Mouse (Mus musculus) retina, embryonic 14.5 days (tissue): Measurements from ENCODE around the gene Armh3.
"Not testable (repeated sequence)": the region's sequence is repeated elsewhere in the genome, so short reads cannot be mapped to it uniquely, and the experiment has no call there.

Source experiments
- DNase-seq: peaks from one replicate; pipeline ENCODE4 v3.0.0-alpha.2; 2015; ENCODE audit warnings: low spot score

Gene Armh3

GRCm38 (mm10) chr19:46032731-46033510, 34.6 kb upstream of the Armh3 start:
- DNase-seq: no peak

- no peak for DNase-seq
Measured at GRCm38 (mm10) chr19:46031689-46032432, 33.6 kb upstream of the Armh3 start.

- DNase-seq: no peak
Measured at GRCm38 (mm10) chr19:46030196-46030983, 32.1 kb upstream of the Armh3 start.

GRCm38 (mm10) chr19:46029652-46030051, 31.4 kb upstream of the Armh3 start:
- no peak for DNase-seq

GRCm38 (mm10) chr19:46028747-46029320, 30.5 kb upstream of the Armh3 start:
- peak; percentile 48 for DNase-seq

GRCm38 (mm10) chr19:46026567-46026966, 28.3 kb upstream of the Armh3 start:
- no peak for DNase-seq

- DNase-seq: no peak
Measured at GRCm38 (mm10) chr19:46024959-46025358, 26.7 kb upstream of the Armh3 start.

GRCm38 (mm10) chr19:46016023-46016422, 17.7 kb upstream of the Armh3 start:
- no peak for DNase-seq

- peak; percentile 98 for DNase-seq
Measured at GRCm38 (mm10) chr19:46014572-46015178, 16.4 kb upstream of the Armh3 start.

GRCm38 (mm10) chr19:46005680-46006079, 7.4 kb upstream of the Armh3 start:
- no peak for DNase-seq

- DNase-seq: no peak
Measured at GRCm38 (mm10) chr19:46004814-46005466, 6.7 kb upstream of the Armh3 start.

- peak; percentile 77 for DNase-seq
Measured at GRCm38 (mm10) chr19:46003371-46004226, 5.3 kb upstream of the Armh3 start, which contains the start of gene Hps6. Gene Hps6, plus strand, starts transcription at chr19:46003508.

GRCm38 (mm10) chr19:46002279-46002678, 4.0 kb upstream of the Armh3 start:
- DNase-seq: no peak

- no peak for DNase-seq
Measured at GRCm38 (mm10) chr19:45999378-45999777, 1.1 kb upstream of the Armh3 start.

GRCm38 (mm10) chr19:45998694-45999217, 468 bp upstream of the Armh3 start:
- no peak for DNase-seq

- peak; percentile 32 for DNase-seq
Measured at GRCm38 (mm10) chr19:45997365-45997764, 923 bp downstream of the Armh3 start.

- no peak for DNase-seq
Measured at GRCm38 (mm10) chr19:45993981-45994737, 4.1 kb downstream of the Armh3 start.

- DNase-seq: not testable (repeated sequence)
Measured at GRCm38 (mm10) chr19:45993441-45993840, 4.8 kb downstream of the Armh3 start.

- no peak for DNase-seq
Measured at GRCm38 (mm10) chr19:45991171-45991570, 7.1 kb downstream of the Armh3 start.
